Mouse (Mus musculus) liver, adult 2 months (tissue): ENCODE measurements around the gene Aff3.

Experiments
- CTCF ChIP-seq: fragments of 200-500 bp; IDR thresholded peaks from 2 replicates; pipeline ENCODE4 v1.5.1; 2011; ENCODE audit warnings: low read depth, low read length, control low read depth
- POLR2A ChIP-seq: fragments of 200-500 bp; IDR thresholded peaks from 2 replicates; pipeline ENCODE4 v1.6.1; 2011; ENCODE audit warnings: low read length, control low read depth; ENCODE audit not compliant: insufficient read depth; ENCODE audit errors: extremely low read depth

DNA sequence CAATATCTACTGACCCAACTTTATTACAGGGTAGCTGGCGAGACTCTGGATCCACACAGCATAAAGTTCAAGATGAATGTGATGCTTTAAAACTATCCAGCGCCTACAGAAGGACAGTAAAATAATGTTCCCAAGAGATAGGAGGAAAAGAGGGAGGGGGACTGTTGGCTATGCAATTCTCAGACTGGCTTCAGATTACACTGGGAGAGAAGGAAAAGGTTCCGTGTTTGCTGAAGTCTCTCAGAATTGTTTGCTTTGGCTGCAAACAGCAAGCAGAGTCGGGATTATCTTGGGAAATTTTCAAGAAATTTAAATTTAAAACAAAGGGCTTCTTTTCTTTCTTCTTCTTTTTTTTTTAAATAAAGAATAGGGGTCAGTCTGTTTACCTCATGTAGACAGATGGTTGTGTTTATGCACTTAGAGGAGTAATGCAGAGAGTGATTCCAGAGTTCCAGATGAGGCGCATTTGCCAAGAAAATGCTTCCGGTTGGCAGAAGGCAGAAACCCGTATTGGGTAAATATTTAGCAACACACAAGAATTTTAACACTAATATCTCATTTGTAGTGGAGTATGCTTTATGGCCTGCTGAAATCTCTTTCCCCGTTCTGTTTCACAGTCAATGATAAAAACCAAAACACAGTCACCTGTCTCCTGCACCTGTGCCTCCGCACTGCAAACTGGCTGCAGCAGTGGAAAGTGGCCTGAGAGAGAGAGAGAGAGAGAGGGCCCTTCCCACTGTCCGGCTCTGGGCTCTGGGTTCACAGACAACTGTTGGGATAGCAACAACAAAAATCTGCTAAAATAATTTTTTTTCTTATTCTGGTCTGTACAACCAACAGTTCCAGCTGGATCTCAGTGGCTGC is 306.6 kb downstream of the Aff3 start:
- no peak for TF ChIP-seq CTCF
- no peak for TF ChIP-seq POLR2A
